Mouse (Mus musculus) spleen, adult 2 months (tissue): ENCODE data around the gene Ndufb7.

ENCODE experiments used
- CTCF ChIP-seq: fragments of 200-500 bp; IDR thresholded peaks from 2 replicates; pipeline ENCODE4 v1.5.1; 2011; ENCODE audit warnings: mild to moderate bottlenecking, inconsistent platforms; ENCODE audit not compliant: insufficient read depth, insufficient read length, insufficient replicate concordance; ENCODE audit errors: extremely low read depth
- POLR2A ChIP-seq: fragments of 200-500 bp; IDR thresholded peaks from 2 replicates; pipeline ENCODE4 v1.6.1; 2011; ENCODE audit warnings: low read depth, low read length, inconsistent platforms

GRCm38 (mm10) chr8:83618566-83618965 is 52.1 kb downstream of the Ndufb7 start:
- TF ChIP-seq POLR2A (no peak), CTCF (no peak)
